Mouse (Mus musculus) left cerebral cortex, postnatal 14 days (tissue): ENCODE measurements around the gene Zrsr2. TPM values are rescaled to one million over a fixed set of nuclear protein-coding genes. Genes with fewer than 3 reads are reported as not detected.

Experiments used
- DNase-seq, 2 experiments: peaks; one replicate each; pipeline ENCODE4 v3.0.0; 2021 to 2022; ENCODE audit warnings: low spot score in 2 of 2, mixed read lengths in 1 of 2
- intact Hi-C: fragments of 180-260 bp; cut with DNase I; formaldehyde crosslinking; loops from one replicate; pipeline ENCODE4 v1.15.1; 2025
- long read RNA-seq, 2 experiments: library from polyadenylated mRNA; stranded (forward); transcript quantifications; one replicate each; pipeline ENCODE4 v2.0.0; 2021
- total RNA-seq, 2 experiments: library from RNA; stranded (reverse); gene quantifications; 2 replicates each; pipeline ENCODE4 v1.2.3; 2021

Zrsr2 gene
- total RNA-seq: 10 to 100 TPM; 37.7 to 57.0 TPM
- long read RNA-seq, experiment 1, transcript Zrsr2-201 (5 exons, 3,867 nt): major isoform, 51 of 68 reads
- long read RNA-seq, experiment 1, partial matches to known transcripts: 1 of 68 reads
- long read RNA-seq, experiment 1, other reads (novel, unspliced or antisense): 13 of 68 reads
- long read RNA-seq, experiment 2, transcript Zrsr2-201 (5 exons, 3,867 nt): major isoform, 33 of 49 reads
- long read RNA-seq, experiment 2, partial matches to known transcripts: 8 of 49 reads
- long read RNA-seq, experiment 2, other reads (novel, unspliced or antisense): 5 of 49 reads

DNA sequence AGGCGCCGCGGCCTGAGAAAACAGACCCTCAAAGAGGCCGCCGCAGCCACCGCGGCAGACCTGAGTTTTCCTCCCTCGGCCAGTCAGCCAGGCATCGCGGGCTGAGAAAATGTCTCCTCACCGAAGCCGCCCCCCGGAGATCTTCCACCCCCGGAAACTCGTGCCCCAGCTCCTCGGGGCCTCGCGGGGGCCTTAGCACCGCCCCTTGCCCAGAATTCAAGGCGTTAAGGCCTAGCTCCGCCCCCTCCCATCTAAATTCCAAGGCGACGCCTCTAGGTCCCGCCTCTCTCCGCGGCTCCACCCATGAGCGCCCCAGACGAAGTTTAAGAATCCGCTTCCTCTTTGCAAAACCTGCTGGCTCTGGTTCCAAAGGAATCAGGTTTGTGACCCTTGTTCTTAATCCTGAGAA lies at the start of gene Zrsr2:
Zrsr2 (minus strand) TSS at position 195 of the 409 bp plus-strand sequence.
- peak; percentile 67 to 83 for DNase-seq
- intact Hi-C loops: loop anchor here (5.0 kb wide), 2 partner anchors 51 to 119 kb away; partner anchors contain the start of genes Ap1s2 and Siah1b

GRCm38 (mm10) chrX:164004809-164005208 lies 46.3 kb upstream of the Zrsr2 start:
- intact Hi-C loops: no loop called here
- peak; percentile 17 to 25 for DNase-seq

- no peak for DNase-seq
- intact Hi-C loops: no loop called here
These were observed 41.4 kb upstream of the Zrsr2 start for GRCm38 (mm10) chrX:163999848-164000247.

- intact Hi-C loops: no loop called here
- DNase-seq: no peak
These were observed 38.3 kb upstream of the Zrsr2 start for GRCm38 (mm10) chrX:163996754-163997153.

GRCm38 (mm10) chrX:163987718-163988374 lies 29.4 kb upstream of the Zrsr2 start:
- intact Hi-C loops: no loop called here
- DNase-seq: no peak

- intact Hi-C loops: no loop called here
- DNase-seq: no peak
These were observed 23.7 kb upstream of the Zrsr2 start for GRCm38 (mm10) chrX:163982129-163982528.

GRCm38 (mm10) chrX:163981500-163981899 lies 23.0 kb upstream of the Zrsr2 start:
- DNase-seq: no peak
- intact Hi-C loops: no loop called here

DNA sequence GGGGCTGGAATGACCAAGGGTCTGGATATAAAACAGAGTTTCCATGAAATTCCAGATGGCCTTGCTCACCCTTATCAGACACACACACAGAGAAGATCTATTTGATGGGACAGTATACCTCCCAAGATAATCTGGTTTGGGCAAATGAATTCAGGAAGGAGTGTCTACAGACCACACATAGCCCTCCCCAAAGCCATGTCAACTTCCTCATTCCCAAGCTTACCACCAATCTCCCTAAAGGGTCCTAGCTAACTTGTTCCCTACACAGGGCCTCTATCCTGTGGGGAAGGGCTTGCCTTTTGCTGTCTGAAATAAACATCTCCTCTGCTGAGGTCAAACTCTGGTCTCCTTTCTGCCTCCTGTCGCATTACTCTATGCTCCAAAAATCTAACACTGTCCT lies 22.6 kb upstream of the Zrsr2 start:
- DNase-seq: no peak
- intact Hi-C loops: no loop called here

- intact Hi-C loops: loop anchor here (5.0 kb wide), 2 partner anchors 51 to 119 kb away; partner anchors contain the start of genes Ap1s2 and Siah1b
- peak in 1 of 2 experiments; percentile 55 for DNase-seq
These were observed 526 bp downstream of the Zrsr2 start for GRCm38 (mm10) chrX:163957803-163958466.

- intact Hi-C loops: loop anchor here (5.0 kb wide), 2 partner anchors 50 to 120 kb away; partner anchors contain the start of genes Ap1s2 and Siah1b
- no peak for DNase-seq
These were observed 1.1 kb downstream of the Zrsr2 start for GRCm38 (mm10) chrX:163957381-163957780.

- intact Hi-C loops: no loop called here
These were observed 6.8 kb downstream of the Zrsr2 start for GRCm38 (mm10) chrX:163951618-163952017.

GRCm38 (mm10) chrX:163944381-163944780 lies 14.1 kb downstream of the Zrsr2 start:
- intact Hi-C loops: loop anchor here (5.0 kb wide), 1 partner anchor 123 kb away; no protein-coding TSS in a partner anchor
- DNase-seq: no peak

More at GRCm38 (mm10) chrX:163951618-163952017, 6.8 kb downstream of the Zrsr2 start:
- no peak for DNase-seq

DNA sequence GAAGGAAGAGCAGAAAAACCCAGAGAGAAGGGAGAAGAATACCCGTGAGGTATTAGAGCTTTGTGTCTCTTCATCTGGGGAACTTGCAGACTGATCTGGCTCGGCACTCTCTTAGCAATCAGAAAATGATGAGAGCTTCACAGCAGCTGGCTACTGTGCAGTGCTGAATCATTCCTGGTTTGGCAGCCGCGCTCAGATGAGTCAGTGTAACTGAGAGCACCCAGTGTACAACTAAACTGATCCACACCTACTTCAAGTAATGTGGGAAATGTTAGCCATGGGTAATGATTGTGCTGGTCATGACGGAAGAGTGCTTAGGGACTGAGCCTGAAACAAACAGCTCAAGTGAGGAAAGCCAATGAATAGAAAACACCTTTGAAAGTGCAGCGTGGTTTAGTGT lies 19.9 kb downstream of the Zrsr2 start:
- peak; percentile 43 to 44 for DNase-seq
- intact Hi-C loops: no loop called here

DNA sequence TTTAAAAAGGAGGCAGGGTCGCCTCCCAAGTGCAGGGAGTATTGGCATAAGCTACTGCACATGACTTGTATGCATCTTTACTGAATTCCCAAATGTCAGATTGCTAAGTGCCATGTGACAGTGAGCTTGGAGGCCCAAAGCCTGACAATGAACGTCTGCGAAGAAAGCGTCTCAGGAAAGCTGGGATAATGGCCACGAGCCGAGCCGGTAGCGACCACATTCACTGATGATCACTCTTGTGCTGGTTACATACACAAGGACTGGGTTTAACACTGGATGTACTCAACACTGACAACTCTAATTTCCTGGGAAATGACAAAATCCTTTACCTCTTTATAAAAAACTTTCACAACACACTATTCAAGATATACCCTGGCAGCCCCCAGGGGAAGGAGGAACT lies 23.7 kb downstream of the Zrsr2 start:
- intact Hi-C loops: no loop called here
- DNase-seq: no peak

DNA sequence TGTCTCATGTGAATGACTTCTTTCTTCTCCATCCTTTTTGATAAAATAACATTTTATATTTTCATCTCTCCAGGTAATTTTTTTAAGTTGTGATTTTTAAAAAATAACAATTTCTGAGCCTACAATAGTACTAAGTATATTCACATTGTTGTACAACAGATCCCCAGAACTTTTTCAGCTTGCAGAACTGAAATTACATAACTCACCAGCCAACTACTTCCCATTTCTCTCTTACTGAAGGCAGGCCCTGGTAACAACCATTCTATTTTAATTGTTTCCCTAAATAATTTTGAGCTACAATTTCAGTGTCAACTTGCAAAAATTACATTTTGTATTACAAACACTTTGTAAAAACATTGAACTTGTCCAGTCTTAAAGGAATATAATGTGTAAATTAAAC lies 28.9 kb downstream of the Zrsr2 start:
- no peak for DNase-seq
- intact Hi-C loops: no loop called here

DNA sequence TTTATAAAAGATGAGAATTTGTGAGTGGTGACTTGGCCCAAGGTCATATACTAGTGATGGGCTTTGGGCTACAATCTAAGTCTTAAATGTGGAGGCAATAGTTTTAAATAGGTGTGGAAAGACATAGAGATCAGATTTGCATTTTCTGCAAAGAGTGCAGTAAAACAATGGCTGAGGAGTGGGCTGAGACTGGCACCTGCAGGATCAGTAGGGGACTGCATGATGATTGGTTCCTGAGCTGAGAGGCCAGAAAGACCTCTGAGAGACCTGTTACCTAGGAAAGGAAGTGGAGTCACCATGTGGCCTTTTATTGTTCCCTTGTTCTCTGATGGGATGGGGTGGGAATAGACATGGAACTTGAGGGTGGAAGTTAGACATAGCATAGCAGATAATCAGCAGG lies 45.7 kb downstream of the Zrsr2 start:
- peak in 1 of 2 experiments; percentile 12 for DNase-seq
- intact Hi-C loops: loop anchor here (10.0 kb wide), 1 partner anchor 968 kb away; no protein-coding TSS in a partner anchor

DNA sequence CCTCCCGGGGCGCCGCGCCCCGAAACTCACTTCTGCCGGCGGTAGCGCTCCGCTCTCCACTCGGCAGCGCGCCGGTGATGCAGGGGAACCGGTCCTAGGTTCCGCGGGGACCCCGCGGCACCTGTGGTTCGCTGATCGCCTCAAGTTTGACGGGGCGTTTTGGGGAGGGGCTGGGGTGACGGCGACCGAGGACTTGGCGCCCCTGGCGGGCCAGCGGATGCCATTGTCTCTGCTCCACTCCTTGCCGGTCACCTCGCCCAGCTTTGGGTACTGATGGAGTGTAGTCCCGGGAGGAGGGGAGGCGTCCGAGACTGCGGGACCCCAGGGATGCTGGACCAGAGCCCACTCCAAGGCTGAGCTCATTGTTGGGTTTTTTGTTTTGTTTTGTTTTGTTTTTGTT lies 49.1 kb downstream of the Zrsr2 start:
- intact Hi-C loops: loop anchor here (5.0 kb wide), 1 partner anchor 48 kb away; the partner anchor contains the start of gene Zrsr2
- DNase-seq: peak in 1 of 2 experiments; percentile 10

GRCm38 (mm10) chrX:163908337-163909250 lies 49.9 kb downstream of the Zrsr2 start, which contains the start of gene Ap1s2:
TSS of gene Ap1s2 (plus strand) at chrX:163909017.
- peak; percentile 93 to 96 for DNase-seq
- intact Hi-C loops: loop anchor here (5.0 kb wide), 1 partner anchor 49 kb away; the partner anchor contains the start of gene Zrsr2

GRCm38 (mm10) chrX:163908003-163908336 lies 50.5 kb downstream of the Zrsr2 start:
- DNase-seq: no peak
- intact Hi-C loops: loop anchor here (5.0 kb wide), 1 partner anchor 49 kb away; the partner anchor contains the start of gene Zrsr2
